In the genomic region with DNA sequence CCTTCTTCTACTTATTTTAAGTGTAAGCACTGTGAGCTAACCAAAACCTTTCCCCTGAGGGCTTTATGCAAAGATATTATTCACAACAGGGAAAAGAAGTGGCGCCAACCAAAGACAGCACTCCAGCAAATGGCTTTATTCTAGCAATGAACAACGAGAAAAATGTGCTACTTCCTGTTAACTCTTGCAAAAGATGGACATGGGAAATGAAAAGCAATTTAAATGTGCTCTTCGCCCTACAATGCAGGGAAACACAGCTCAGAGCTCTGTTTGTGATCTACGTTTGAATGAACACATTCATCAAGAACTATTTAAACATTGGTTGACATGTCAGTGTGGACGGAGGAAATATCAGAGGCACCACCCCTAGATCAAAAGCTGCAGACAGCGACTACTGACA, we compare ENCODE assay signal across 18 mouse cellular contexts. TPM values are rescaled to one million over a fixed set of nuclear protein-coding genes. Genes with fewer than 3 reads are reported as not detected.
"Had no signal": no experiment of that assay in that cellular context is flagged by ENCODE, and none has a peak within 500 bp of the region (broad histone marks: within the 10 kb centered on the region; RNA-seq: fewer than 3 reads in every experiment).

No protein-coding gene starts in this region.

- H3K4me3 ChIP-seq: liver, embryonic 13.5 days; liver, embryonic 15.5 days; megakaryocyte, embryonic 14.5 days; midbrain, embryonic 13.5 days; midbrain, embryonic 15.5 days; neural tube, embryonic 12.5 days had no signal

- H3K27ac ChIP-seq: liver, embryonic 13.5 days; liver, embryonic 15.5 days; macrophage; midbrain, embryonic 13.5 days; midbrain, embryonic 15.5 days; neural tube, embryonic 12.5 days had no signal

- H3K27me3 ChIP-seq: liver, embryonic 13.5 days; liver, embryonic 15.5 days; megakaryocyte, embryonic 14.5 days; midbrain, embryonic 13.5 days; midbrain, embryonic 15.5 days; neural tube, embryonic 12.5 days had no signal

- H3K9ac ChIP-seq: liver, embryonic 13.5 days; liver, embryonic 15.5 days; liver, postnatal 0 days; midbrain, embryonic 13.5 days; midbrain, embryonic 15.5 days; neural tube, embryonic 12.5 days had no signal

- ATAC-seq: liver, postnatal 0 days; midbrain, embryonic 13.5 days; midbrain, embryonic 15.5 days had no signal

- DNase-seq: liver, embryonic 13.5 days; liver, postnatal 0 days; lung, postnatal 14 days; lung, postnatal 36 days; right cerebral cortex, postnatal 14 days; spleen, adult 18-20 months; thymus, adult 2 months; thymus, postnatal 36 days had no signal

- H3K9me3 ChIP-seq: liver, embryonic 13.5 days; liver, embryonic 15.5 days; megakaryocyte, embryonic 14.5 days; midbrain, embryonic 13.5 days; midbrain, embryonic 15.5 days; neural tube, embryonic 12.5 days had no signal

- H3K4me1 ChIP-seq: liver, embryonic 13.5 days; liver, embryonic 15.5 days; megakaryocyte, embryonic 14.5 days; midbrain, embryonic 15.5 days; neural tube, embryonic 12.5 days had no signal

- H3K36me3 ChIP-seq: liver, embryonic 13.5 days; liver, embryonic 15.5 days; midbrain, embryonic 13.5 days; midbrain, embryonic 15.5 days; neural tube, embryonic 12.5 days had no signal

- H3K4me2 ChIP-seq: liver, embryonic 11.5 days; liver, embryonic 13.5 days; liver, embryonic 15.5 days; midbrain, embryonic 11.5 days; midbrain, embryonic 13.5 days; midbrain, embryonic 15.5 days; neural tube, embryonic 12.5 days had no signal

RNA-seq across cellular contexts. Expression of gene Npnt, which starts 20.2 kb away (rescaled TPM):
- total RNA-seq: megakaryocyte progenitor cell, adult 5-6 weeks; monocyte, adult 5-6 weeks had no signal
- polyA plus RNA-seq: macrophage had no signal
